Mouse (Mus musculus) heart, adult 2 months (tissue): ENCODE data around the gene Gxylt2.

Experiments
- CTCF ChIP-seq: fragments of 200-600 bp; IDR thresholded peaks from 2 replicates; pipeline ENCODE4 v1.8.1; 2022; ENCODE audit warnings: antibody characterized with exemption, mild to moderate bottlenecking, moderate library complexity
- EP300 ChIP-seq: fragments of 200-500 bp; IDR thresholded peaks from 2 replicates; pipeline ENCODE4 v1.6.1; 2011; ENCODE audit warnings: low read depth, low read length, control low read depth; ENCODE audit not compliant: insufficient read depth

GRCm38 (mm10) chr6:100704197-100704573 is 349 bp upstream of the Gxylt2 start:
- TF ChIP-seq CTCF (no peak), EP300 (no peak)
